Mouse (Mus musculus) sigmoid colon, adult 10 weeks (tissue): ENCODE data around the gene Dpy30. TPM values are rescaled to one million over a fixed set of nuclear protein-coding genes. Genes with fewer than 3 reads are reported as not detected.

Experiments
- polyA plus RNA-seq: library from polyadenylated mRNA; stranded (reverse); fragments of 350-450 nt; fragmentation: Illumina TruSeq; extraction: RNeasy Lipid Tissue Mini Kit (QIAGEN cat#74804); gene quantifications from one replicate; pipeline ENCODE4 v1.2.3, GENCODE M21; 2014; ENCODE audit warnings: low read depth, low replicate concordance

The Dpy30 gene
- 147 TPM for polyA plus RNA-seq

GRCm38 (mm10) chr17:74323844-74324243 lies at the start of gene Dpy30:
Gene Dpy30, minus strand, starts transcription at chr17:74323944.

GRCm38 (mm10) chr17:74338937-74339804 lies 15.4 kb upstream of the Dpy30 start, which contains the start of gene Spast:
Gene Spast, plus strand, starts transcription at chr17:74338987.

GRCm38 (mm10) chr17:74295026-74295970 lies 28.4 kb downstream of the Dpy30 start, which contains the start of gene Memo1:
Gene Memo1, minus strand, starts transcription at chr17:74295521.

Other genes with a start within 250 kb of the Dpy30 start
- 116 TPM for gene Memo1, start 28.4 kb downstream of the Dpy30 start, polyA plus RNA-seq
- gene Spast, start 15.0 kb upstream of the Dpy30 start, polyA plus RNA-seq = 49.1 TPM
- gene Slc30a6, start 71.7 kb upstream of the Dpy30 start, polyA plus RNA-seq = 41.8 TPM
- gene Nlrc4, start 135.2 kb upstream of the Dpy30 start, polyA plus RNA-seq = 31.2 TPM
- gene Yipf4, start 165.5 kb upstream of the Dpy30 start, polyA plus RNA-seq = 357 TPM
- 180 TPM for gene Birc6, start 204.4 kb upstream of the Dpy30 start, polyA plus RNA-seq